Mouse (Mus musculus): ENCODE data around the gene Esyt1. TPM values are rescaled to one million over a fixed set of nuclear protein-coding genes. Genes with fewer than 3 reads are reported as not detected.
"Not testable (repeated sequence)": the region's sequence is repeated elsewhere in the genome, so short reads cannot be mapped to it uniquely, and the experiment has no call there.

The Esyt1 gene
- total and polyA plus RNA-seq, 3 experiments = 20.2 to 48.0 (median 38.2) TPM

- peak overlapping the region; percentile 72 to 79 (median 77) for H3K4me3 ChIP-seq (replicated peaks in 1 of 3; ENCODE audit: low read depth in 2 of 3, low read length in 2 of 3, poor library complexity in 1 of 3)
- H3K9me3 ChIP-seq (replicated peaks; ENCODE audit: low read length); H3K27me3 ChIP-seq (replicated peaks); DNase-seq (ENCODE audit: extremely low read depth); dilution Hi-C loops (cut with MboI; ENCODE audit: extremely low pct_ligation_motif_present, extremely low pct_unique_long_range_greater_than_20kb, low sequenced_read_pairs); in situ Hi-C loops (cut with MboI; ENCODE audit: low pct_ligation_motif_present, low pct_unique_long_range_greater_than_20kb, low sequenced_read_pairs): not testable (repeated sequence)
- peak; percentile 81; the same call in 1 of the 2 replicates for TF ChIP-seq CHD1 (IDR thresholded peaks at IDR 0.05; ENCODE audit: low read depth, low read length)
- peaks cover 27 to 31% of the 10 kb centered on the region in 2 experiments for H3K36me3 ChIP-seq (replicated peaks in 1 of 2; ENCODE audit: control insufficient read depth in 1 of 2, insufficient read depth in 1 of 2, low read length in 1 of 2)
- H3K4me2 ChIP-seq (ENCODE audit: insufficient read depth, low read depth, poor library complexity, severe bottlenecking) = peak overlapping the region; percentile 45
- peak overlapping the region; percentile 99 for H3K9ac ChIP-seq (ENCODE audit: insufficient read depth, low read depth)
- peaks cover 18% of the 10 kb centered on the region for H3K79me2 ChIP-seq (replicated peaks; ENCODE audit: control insufficient read depth, extremely low read depth, insufficient read depth, poor library complexity, severe bottlenecking)
- peaks cover 13 to 34% of the 10 kb centered on the region in 2 experiments for H3K4me1 ChIP-seq (ENCODE audit: control insufficient read depth in 1 of 2, insufficient read depth in 2 of 2)
- H3K27ac ChIP-seq (ENCODE audit: insufficient read depth, low read depth) = peak overlapping the region; percentile 69
Observed at GRCm38 (mm10) chr10:128548051-128548791, 22.6 kb upstream of the Esyt1 start.

GRCm38 (mm10) chr10:128547361-128548032, 21.8 kb upstream of the Esyt1 start, which contains the start of gene Zc3h10:
Zc3h10 (minus strand) TSS chr10:128547774.
- Histone ChIP-seq H3K4me2 (ENCODE audit: insufficient read depth, low read depth, poor library complexity, severe bottlenecking) (peak within 1 kb of the TSS; percentile 93), H3K79me2 (replicated peaks; ENCODE audit: control insufficient read depth, extremely low read depth, insufficient read depth, poor library complexity, severe bottlenecking) (peaks cover 18% of the 10 kb centered on the region)
- in situ Hi-C loops (cut with MboI; ENCODE audit: low pct_ligation_motif_present, low pct_unique_long_range_greater_than_20kb, low sequenced_read_pairs) = no loop called here
- TF ChIP-seq MAZ (IDR thresholded peaks at IDR 0.05; ENCODE audit: low read depth, low read length) (peak; percentile 72; the same call in 1 of the 2 replicates), SMC3 (IDR thresholded peaks at IDR 0.05; ENCODE audit: low read depth, low read length) (peak; percentile 9; the same call in 1 of the 2 replicates), CTCF (conservative IDR thresholded peaks at IDR 0.05 in 1 of 2, IDR thresholded peaks at IDR 0.05 in 1 of 2; ENCODE audit: low read depth in 2 of 2, low read length in 2 of 2) (peak in 1 of 2 experiments; percentile 45; a peak in 2 of 4 replicates), CHD2 (IDR thresholded peaks at IDR 0.05; ENCODE audit: low read length) (peak; percentile 83), ZNF384 (IDR thresholded peaks at IDR 0.05; ENCODE audit: low read depth, low read length) (no peak; the same call in 1 of the 2 replicates), BHLHE40 (IDR thresholded peaks at IDR 0.05; ENCODE audit: low read depth, low read length) (peak; percentile 3; the same call in 1 of the 2 replicates), EP300 (IDR thresholded peaks at IDR 0.05; ENCODE audit: low read length) (0 out of 2 replicates have a peak, but pooled peaks have one; percentile 45), JUND (conservative IDR thresholded peaks at IDR 0.05; ENCODE audit: low read depth, low read length) (no peak), HCFC1 (IDR thresholded peaks at IDR 0.05; ENCODE audit: low read depth, low read length) (peak; percentile 95), NRF1 (IDR thresholded peaks at IDR 0.05; ENCODE audit: low read depth, low read length) (peak; percentile 71), POLR2A (IDR thresholded peaks at IDR 0.05; ENCODE audit: low read depth, low read length) (peak; percentile 95), ZKSCAN1 (IDR thresholded peaks at IDR 0.05; ENCODE audit: borderline replicate concordance, low read depth, low read length) (no peak), USF2 (conservative IDR thresholded peaks at IDR 0.05; ENCODE audit: low read depth, low read length) (no peak; the same call in 1 of the 2 replicates), PAX5 (IDR thresholded peaks at IDR 0.05; ENCODE audit: low read length) (no peak), NELFE (IDR thresholded peaks at IDR 0.05; ENCODE audit: low read depth, low read length) (0 out of 2 replicates have a peak, but pooled peaks have one; percentile 23), CHD1 (IDR thresholded peaks at IDR 0.05; ENCODE audit: low read depth, low read length) (no peak), UBTF (IDR thresholded peaks at IDR 0.05; ENCODE audit: low read depth, low read length) (peak; percentile 45; the same call in 1 of the 2 replicates), KAT2A (IDR thresholded peaks at IDR 0.05; ENCODE audit: insufficient replicate concordance, low read length) (peak; percentile 91; the same call in 1 of the 2 replicates), ZMIZ1 (IDR thresholded peaks at IDR 0.05; ENCODE audit: low read depth, low read length) (peak; percentile 95), E2F4 (IDR thresholded peaks at IDR 0.05; ENCODE audit: insufficient replicate concordance, low read depth, low read length) (no peak; the same call in 1 of the 2 replicates), IRF4 (IDR thresholded peaks at IDR 0.05; ENCODE audit: low read depth, low read length) (peak; percentile 82), TCF12 (IDR thresholded peaks at IDR 0.05; ENCODE audit: low read depth, low read length) (peak; percentile 66; the same call in 1 of the 2 replicates), GABPA (IDR thresholded peaks at IDR 0.05; ENCODE audit: insufficient replicate concordance, low read depth, low read length) (no peak; the same call in none of the 2 replicates), ELF1 (IDR thresholded peaks at IDR 0.05; ENCODE audit: low read depth, low read length) (peak; percentile 99), SIN3A (IDR thresholded peaks at IDR 0.05; ENCODE audit: low read length) (peak; percentile 97), ZC3H11A (IDR thresholded peaks at IDR 0.05; ENCODE audit: low read depth, low read length) (no peak), USF1 (IDR thresholded peaks at IDR 0.05; ENCODE audit: low read depth, low read length) (peak; percentile 44), MEF2A (IDR thresholded peaks at IDR 0.05; ENCODE audit: borderline replicate concordance, low read depth, low read length) (peak; percentile 55; the same call in 1 of the 2 replicates), TBP (conservative IDR thresholded peaks at IDR 0.05; ENCODE audit: low read depth, low read length) (peak; percentile 72; the same call in 1 of the 2 replicates)

More at GRCm38 (mm10) chr10:128547361-128548032, 21.8 kb upstream of the Esyt1 start, which contains the start of gene Zc3h10:
- no peaks in the 10 kb centered on the region for H3K27me3 ChIP-seq (replicated peaks)
- H3K4me3 ChIP-seq (replicated peaks in 1 of 3; ENCODE audit: low read depth in 2 of 3, low read length in 2 of 3, poor library complexity in 1 of 3) = peak within 1 kb of the TSS; percentile 77 to 90 (median 79)
- peaks cover 13 to 39% of the 10 kb centered on the region in 2 experiments for H3K4me1 ChIP-seq (ENCODE audit: control insufficient read depth in 1 of 2, insufficient read depth in 2 of 2)
- peak within 1 kb of the TSS; percentile 99 for H3K9ac ChIP-seq (ENCODE audit: insufficient read depth, low read depth)
- dilution Hi-C loops (cut with MboI; ENCODE audit: extremely low pct_ligation_motif_present, extremely low pct_unique_long_range_greater_than_20kb, low sequenced_read_pairs) = no loop called here
- peaks cover 32 to 38% of the 10 kb centered on the region in 2 experiments for H3K36me3 ChIP-seq (replicated peaks in 1 of 2; ENCODE audit: control insufficient read depth in 1 of 2, insufficient read depth in 1 of 2, low read length in 1 of 2)
- DNase-seq (ENCODE audit: extremely low read depth) = peak; percentile 99
- peak within 1 kb of the TSS; percentile 85 for H3K27ac ChIP-seq (ENCODE audit: insufficient read depth, low read depth)
- H3K9me3 ChIP-seq (replicated peaks; ENCODE audit: low read length) = no peaks in the 10 kb centered on the region

Data from CH12.LX (cell line).